Mouse (Mus musculus): ENCODE results near the gene Mrpl27.
"Not testable (repeated sequence)": the region's sequence is repeated elsewhere in the genome, so short reads cannot be mapped to it uniquely, and the experiment has no call there.

The Mrpl27 gene

DNA sequence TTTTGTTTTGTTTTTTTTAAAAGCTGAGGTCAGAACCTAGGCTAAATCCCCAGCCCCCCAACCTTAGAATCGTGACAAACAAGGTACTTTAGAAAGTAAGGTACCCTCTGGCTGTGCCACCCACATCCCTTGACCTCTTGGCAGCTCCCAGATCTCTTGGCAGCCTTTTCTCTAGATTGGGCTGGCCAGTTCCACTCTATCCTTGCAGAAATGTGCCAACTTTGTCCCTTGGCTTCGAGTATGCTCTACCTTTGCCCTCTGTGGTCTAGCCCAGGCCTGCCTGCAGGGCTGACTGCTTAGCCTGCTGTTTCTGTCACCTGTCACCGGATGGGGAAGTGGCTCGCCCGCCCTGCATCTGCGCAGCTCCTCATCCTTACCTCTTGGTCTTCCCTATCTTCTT is 11.7 kb downstream of the Mrpl27 start:
- in situ Hi-C loops (cut with MboI; ENCODE audit: low sequenced_read_pairs), result no loop called here

GRCm38 (mm10) chr11:94674984-94675383 is 21.4 kb downstream of the Mrpl27 start:
- in situ Hi-C loops (cut with MboI; ENCODE audit: low sequenced_read_pairs), result no loop called here

DNA sequence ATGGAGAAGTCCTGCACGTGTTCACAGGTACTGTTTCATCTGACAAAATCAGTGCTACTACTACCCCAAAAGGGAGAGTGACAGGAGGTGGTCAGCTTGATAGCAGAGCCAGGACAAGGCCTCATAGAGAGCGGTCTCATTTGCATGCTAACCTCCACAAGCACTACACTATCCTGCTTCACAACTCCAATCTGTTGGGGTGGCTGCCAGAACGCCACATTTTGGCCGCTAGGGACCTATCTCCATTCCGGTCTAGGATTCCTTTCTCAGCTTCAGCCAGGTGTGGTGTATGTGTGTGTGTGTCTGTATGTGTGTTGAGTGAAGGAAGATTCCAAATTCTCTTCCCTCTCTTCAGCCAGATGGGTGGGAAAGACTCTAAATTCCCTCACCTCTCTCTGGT is 21.9 kb downstream of the Mrpl27 start:
- in situ Hi-C loops (cut with MboI; ENCODE audit: low sequenced_read_pairs), result no loop called here

GRCm38 (mm10) chr11:94676308-94676707 is 22.7 kb downstream of the Mrpl27 start:
- in situ Hi-C loops (cut with MboI; ENCODE audit: low sequenced_read_pairs), result no loop called here

DNA sequence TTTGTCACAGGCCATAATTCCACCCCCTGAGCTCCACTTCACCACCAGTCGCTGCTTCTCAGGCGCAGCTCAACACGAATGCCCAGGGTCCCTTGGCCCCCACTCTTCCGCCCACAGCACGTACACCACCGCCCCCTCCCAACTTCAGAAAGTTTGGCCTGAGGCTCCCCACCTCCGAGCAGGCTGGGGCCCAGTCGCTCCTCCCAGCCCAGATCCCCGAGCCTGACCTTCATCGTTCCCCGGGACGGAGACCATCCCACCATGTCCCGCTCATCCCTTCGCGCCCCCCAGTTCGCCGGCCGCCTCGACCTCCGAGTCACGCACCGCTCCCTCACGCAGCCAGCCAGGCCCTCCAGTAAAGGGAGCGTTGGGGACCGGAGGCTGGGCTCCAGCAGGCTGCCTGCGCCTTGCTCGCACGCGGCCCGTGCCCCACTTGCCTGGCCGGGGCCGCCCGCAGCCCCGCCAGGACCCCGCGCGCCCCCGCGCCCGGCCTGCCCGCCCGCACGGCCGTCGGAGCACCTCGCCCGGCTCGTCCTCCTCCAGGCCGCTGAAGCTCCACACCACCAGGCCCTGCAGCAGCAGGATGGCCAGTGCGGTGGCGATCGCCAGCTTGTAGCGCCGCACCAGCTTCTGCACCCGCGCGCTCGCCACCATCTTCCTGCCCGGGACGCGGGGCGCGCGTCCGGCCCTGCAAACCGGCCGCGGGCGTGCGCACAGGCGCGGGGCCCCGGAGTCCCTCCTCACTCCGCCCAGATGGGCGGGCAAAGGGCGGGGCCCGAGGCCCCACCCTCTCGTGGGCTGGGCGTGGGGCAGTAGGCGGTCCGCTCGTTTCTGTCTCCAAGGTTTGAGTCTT is 23.4 kb downstream of the Mrpl27 start, which contains the start of gene Xylt2:
Gene Xylt2, minus strand, starts transcription at position 762 of the 853 bp plus-strand sequence.
- in situ Hi-C loops (cut with MboI; ENCODE audit: low sequenced_read_pairs), result no loop called here

DNA sequence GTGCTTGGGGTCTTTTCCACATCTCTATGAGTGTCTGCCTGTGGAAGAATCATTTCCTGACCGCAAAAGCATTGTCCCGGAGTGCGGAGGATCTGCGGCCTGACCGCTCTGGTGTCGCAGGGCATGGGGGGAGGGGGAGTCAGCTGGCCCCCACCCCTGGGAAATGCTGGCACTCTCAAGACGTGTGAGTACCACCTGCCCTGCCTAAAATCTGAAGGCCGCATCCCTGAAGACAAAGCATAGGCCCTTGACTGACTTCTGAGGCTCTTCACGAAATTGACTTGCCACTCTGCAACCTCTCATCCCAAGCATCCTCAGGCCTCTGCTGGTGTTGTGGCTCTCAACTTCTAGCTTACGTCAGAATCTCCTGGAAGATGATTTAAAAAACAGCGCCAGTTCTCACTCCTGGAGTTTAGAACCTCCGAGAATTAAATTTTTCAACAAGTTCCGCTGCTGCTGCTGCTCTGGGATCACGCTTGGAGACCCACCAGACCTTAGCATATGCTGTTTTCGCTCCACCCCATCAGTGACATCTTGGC is 24.1 kb downstream of the Mrpl27 start:
- in situ Hi-C loops (cut with MboI; ENCODE audit: low sequenced_read_pairs), result no loop called here

GRCm38 (mm10) chr11:94680639-94681038 is 27.1 kb downstream of the Mrpl27 start:
- in situ Hi-C loops (cut with MboI; ENCODE audit: low sequenced_read_pairs), result no loop called here

- in situ Hi-C loops (cut with MboI; ENCODE audit: low sequenced_read_pairs), result no loop called here
Measured at GRCm38 (mm10) chr11:94681640-94682039, 28.1 kb downstream of the Mrpl27 start.

- in situ Hi-C loops (cut with MboI; ENCODE audit: low sequenced_read_pairs), result no loop called here
Measured at GRCm38 (mm10) chr11:94682427-94682826, 28.9 kb downstream of the Mrpl27 start.

DNA sequence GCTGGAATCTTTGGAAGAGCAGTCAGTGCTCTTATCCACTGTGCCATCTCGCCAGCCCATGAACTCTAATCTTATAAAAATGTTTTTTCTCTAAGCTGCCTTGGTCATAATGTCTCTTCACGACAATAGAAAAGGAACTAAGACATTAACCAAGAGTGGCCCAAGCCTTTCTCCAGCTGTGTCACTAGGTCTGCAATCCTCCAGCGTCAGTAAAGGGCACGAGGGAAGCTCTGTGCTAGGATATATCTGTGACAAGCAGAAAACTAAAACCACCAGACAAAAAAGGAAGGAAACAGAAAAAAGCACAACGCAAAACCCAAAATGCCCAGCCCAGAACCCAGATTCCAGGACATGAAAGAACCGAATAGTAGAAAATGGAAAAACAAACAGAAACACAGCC is 33.6 kb downstream of the Mrpl27 start:
- in situ Hi-C loops (cut with MboI; ENCODE audit: low sequenced_read_pairs), result no loop called here

DNA sequence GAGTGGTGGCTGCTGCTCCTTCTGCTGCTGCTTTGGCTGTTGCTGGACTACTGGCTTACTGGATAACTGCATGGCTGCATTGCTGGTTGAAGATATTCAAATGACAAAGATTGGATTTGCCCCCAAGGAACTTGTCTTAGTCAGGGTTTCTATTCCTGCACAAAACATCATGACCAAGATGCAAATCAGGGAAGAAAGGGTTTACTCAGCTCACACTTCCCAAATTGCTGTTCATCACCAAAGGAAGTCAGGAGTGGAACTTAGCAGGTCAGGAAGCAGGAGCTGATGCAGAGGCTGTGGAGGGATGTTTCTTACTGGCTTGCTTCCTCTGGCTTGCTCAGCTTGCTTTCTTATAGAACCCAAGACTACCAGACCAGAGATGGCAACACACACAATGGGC is 38.9 kb downstream of the Mrpl27 start:
- in situ Hi-C loops (cut with MboI; ENCODE audit: low sequenced_read_pairs), result not testable (repeated sequence)

DNA sequence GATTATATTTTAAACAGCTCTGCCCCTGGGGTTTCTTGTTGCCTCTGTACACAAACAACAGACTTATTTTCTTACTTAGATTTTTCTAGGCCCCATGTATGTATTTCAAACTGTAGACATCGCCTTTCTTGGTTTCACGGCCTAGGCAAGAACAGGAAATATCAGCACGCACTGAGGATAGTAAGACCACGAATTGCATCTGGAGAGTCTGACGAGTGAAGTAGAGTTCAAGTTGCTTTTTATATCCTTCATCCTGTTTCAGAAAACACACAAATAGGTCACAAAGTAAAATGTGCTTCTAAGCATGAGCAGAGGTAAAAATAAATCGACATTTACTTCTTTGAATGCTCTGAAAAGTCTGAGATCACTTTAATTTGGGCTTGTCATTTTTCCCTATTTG is 41.9 kb downstream of the Mrpl27 start:
- in situ Hi-C loops (cut with MboI; ENCODE audit: low sequenced_read_pairs), result no loop called here

DNA sequence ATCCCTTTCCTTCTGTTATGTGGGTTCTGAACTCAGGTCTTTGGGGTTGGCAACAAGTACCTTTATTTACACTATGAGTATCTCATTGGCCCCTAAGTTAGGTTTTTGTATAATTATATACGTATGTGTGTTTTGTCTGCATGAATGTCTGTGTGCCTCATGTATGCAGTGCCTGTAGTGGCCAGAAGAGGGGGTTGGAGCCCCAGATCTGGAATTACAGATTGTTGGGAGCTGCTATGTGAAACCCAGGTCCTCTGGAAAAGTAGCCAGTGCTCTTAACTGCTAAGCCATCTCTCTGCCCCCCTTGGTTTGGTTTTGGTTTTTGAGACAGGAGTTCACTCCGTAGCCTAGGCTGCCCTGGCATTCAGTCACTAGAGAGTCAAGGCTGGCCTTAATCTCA is 43.6 kb downstream of the Mrpl27 start:
- in situ Hi-C loops (cut with MboI; ENCODE audit: low sequenced_read_pairs), result no loop called here

GRCm38 (mm10) chr11:94697703-94698464 is 44.3 kb downstream of the Mrpl27 start:
- in situ Hi-C loops (cut with MboI; ENCODE audit: low sequenced_read_pairs), result no loop called here

DNA sequence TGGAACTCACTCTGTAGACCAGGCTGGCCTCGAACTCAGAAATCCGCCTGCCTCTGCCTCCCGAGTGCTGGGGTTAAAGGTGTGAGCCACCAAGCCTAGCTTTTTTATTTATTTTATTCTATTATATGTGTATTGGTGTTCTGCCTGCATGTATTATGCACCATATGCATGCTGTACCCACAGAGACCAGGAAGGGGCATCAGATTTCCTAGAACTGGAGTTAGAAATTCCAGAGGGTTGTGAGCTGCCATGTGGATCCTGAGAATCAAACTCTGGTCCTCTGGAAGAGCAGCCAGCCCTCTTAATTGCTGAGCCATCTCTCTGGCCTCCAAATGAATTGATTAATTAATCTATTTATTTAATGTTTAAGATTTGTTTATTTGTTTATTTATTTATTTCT is 45.8 kb downstream of the Mrpl27 start:
- in situ Hi-C loops (cut with MboI; ENCODE audit: low sequenced_read_pairs), result no loop called here

DNA sequence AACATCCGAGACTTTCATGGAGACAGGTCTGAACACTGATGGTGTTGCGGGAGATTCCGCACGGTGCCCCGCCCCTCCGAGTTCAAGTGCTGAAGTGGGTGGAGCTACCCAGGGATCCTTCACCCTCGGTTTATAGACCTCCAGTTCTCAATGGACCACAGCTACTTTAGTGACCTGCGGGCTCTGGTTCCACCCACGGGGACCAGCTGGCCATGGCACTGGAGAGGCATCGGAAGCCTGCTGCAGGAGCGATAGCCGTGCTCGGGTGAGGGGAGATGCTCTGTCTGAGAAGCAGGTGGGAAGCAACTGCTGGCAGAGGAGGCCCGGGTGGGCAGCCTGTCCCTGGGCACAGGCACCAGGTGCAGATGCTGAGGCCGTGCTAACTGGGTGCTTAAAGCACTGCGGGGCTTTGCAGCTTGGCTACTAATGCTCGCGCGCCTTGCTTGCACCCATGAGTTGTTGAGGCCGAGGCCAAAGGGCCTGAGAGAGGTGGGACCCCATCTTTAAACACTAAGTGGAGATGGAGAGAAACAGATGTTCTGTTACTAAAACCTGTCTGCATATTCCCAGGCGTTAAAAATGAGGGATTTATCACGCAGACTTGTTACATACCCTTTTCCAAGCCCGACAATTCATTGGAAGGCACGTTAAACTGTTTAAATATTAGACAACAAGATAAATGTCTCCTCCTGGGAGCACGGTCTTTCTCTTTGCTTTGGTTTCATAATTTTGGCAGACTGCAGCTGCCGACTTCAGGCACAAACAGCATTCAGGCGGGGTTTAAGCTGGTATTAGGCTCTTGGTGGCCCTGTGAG is 48.0 kb downstream of the Mrpl27 start:
- in situ Hi-C loops (cut with MboI; ENCODE audit: low sequenced_read_pairs), result no loop called here

GRCm38 (mm10) chr11:94702216-94702610 is 48.6 kb downstream of the Mrpl27 start:
- in situ Hi-C loops (cut with MboI; ENCODE audit: low sequenced_read_pairs), result no loop called here

GRCm38 (mm10) chr11:94704020-94704419 is 50.5 kb downstream of the Mrpl27 start:
- in situ Hi-C loops (cut with MboI; ENCODE audit: low sequenced_read_pairs), result no loop called here

DNA sequence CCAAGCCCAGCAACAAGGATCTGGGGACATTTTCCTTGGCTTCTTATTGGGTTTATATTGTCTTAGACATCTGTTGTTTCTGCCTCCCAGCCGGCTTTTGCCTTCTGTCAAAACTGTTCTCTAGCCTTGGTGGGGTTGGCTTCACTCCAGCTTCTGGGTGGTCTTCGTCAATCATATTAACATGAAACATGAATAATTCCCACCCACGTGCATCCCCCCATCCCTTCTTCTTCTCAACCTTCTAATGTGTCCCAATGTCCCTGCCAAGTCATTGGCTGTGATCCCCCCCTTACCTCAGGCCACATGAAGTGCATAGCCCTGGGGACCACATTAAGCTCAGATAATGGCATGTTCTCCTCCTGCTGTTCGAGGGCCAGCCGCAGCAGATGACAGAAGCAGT is 50.9 kb downstream of the Mrpl27 start, which contains the start of gene Gm11541:
Gene Gm11541, minus strand, starts transcription at position 28 of the 400 bp plus-strand sequence.
- in situ Hi-C loops (cut with MboI; ENCODE audit: low sequenced_read_pairs), result no loop called here
